Mouse (Mus musculus) G1E (cell line): ENCODE data around the gene Zfp146. TPM values are rescaled to one million over a fixed set of nuclear protein-coding genes. Genes with fewer than 3 reads are reported as not detected.
"Not testable (repeated sequence)": the region's sequence is repeated elsewhere in the genome, so short reads cannot be mapped to it uniquely, and the experiment has no call there.

Experiments
- ATAC-seq: 2 replicates; pipeline ENCODE4 v1.8.0; 2016; ENCODE audit warnings: mild to moderate bottlenecking; ENCODE audit not compliant: insufficient number of reproducible peaks, poor library complexity, low FRiP score, severe bottlenecking; ENCODE audit errors: extremely low read depth
- DNase-seq: peaks from one replicate; pipeline ENCODE4 v3.0.0; 2012; ENCODE audit warnings: low spot score
- H3K27me3 ChIP-seq: 2 replicates; pipeline ENCODE4 v1.6.1; 2012; ENCODE audit warnings: mild to moderate bottlenecking, low read length, inconsistent platforms; ENCODE audit not compliant: insufficient read depth
- H3K36me3 ChIP-seq: replicated peaks from 2 replicates; pipeline ENCODE3; 2012; ENCODE audit warnings: mild to moderate bottlenecking, inconsistent platforms
- H3K4me1 ChIP-seq: 2 replicates; pipeline ENCODE4 v1.6.1; 2012; ENCODE audit warnings: low read depth, low read length, inconsistent platforms, mixed read lengths; ENCODE audit not compliant: insufficient read depth
- H3K4me3 ChIP-seq: 2 replicates; pipeline ENCODE4 v1.5.1; 2012; ENCODE audit warnings: low read depth, mild to moderate bottlenecking, inconsistent platforms, low read length, moderate library complexity, mixed read lengths
- H3K9me3 ChIP-seq: replicated peaks from 2 replicates; pipeline ENCODE4 v1.6.1; 2012; ENCODE audit warnings: inconsistent platforms
- CTCF ChIP-seq: IDR thresholded peaks from 2 replicates; pipeline ENCODE4 v1.5.1; 2012; ENCODE audit warnings: low read depth, low read length, inconsistent platforms, mixed read lengths
- GATA1 ChIP-seq: IDR thresholded peaks from 2 replicates; pipeline ENCODE4 v1.6.1; 2012; ENCODE audit warnings: borderline replicate concordance, low read length, inconsistent platforms, mixed read lengths
- GATA2 ChIP-seq: IDR thresholded peaks from 2 replicates; pipeline ENCODE4 v1.6.1; 2012; ENCODE audit warnings: low read depth, low read length, inconsistent platforms, borderline replicate concordance
- POLR2AphosphoS5 ChIP-seq: IDR thresholded peaks from 2 replicates; pipeline ENCODE4 v1.6.1; 2012; ENCODE audit warnings: low read depth, low read length, inconsistent platforms; ENCODE audit not compliant: insufficient replicate concordance
- TAL1 ChIP-seq: conservative IDR thresholded peaks from 2 replicates; pipeline ENCODE4 v1.6.1; 2012; ENCODE audit warnings: low read depth, low read length, inconsistent platforms, mixed read lengths
- polyA plus RNA-seq: library from polyadenylated mRNA; stranded (reverse); fragments of >175 nt; gene quantifications from 2 replicates; pipeline ENCODE4 v1.2.3, GENCODE M21; 2012
- total RNA-seq, 2 experiments: library from RNA; stranded (forward) in 1 of 2; stranded (reverse) in 1 of 2; fragments of 200-1000 nt in 1 of 2; fragments of >200 nt in 1 of 2; fragmentation: Nextera tagmentation in 1 of 2; gene quantifications; 2 replicates each; pipeline ENCODE4 v1.2.3; 2014 to 2017

Zfp146 gene
- total RNA-seq (2014; fragmentation: Nextera tagmentation) = 123 and 124 TPM in 2 replicates
- total RNA-seq (2017) = 74.8 and 77.9 TPM in 2 replicates
- polyA plus RNA-seq = 4.6 and 12.7 TPM in 2 replicates

DNA sequence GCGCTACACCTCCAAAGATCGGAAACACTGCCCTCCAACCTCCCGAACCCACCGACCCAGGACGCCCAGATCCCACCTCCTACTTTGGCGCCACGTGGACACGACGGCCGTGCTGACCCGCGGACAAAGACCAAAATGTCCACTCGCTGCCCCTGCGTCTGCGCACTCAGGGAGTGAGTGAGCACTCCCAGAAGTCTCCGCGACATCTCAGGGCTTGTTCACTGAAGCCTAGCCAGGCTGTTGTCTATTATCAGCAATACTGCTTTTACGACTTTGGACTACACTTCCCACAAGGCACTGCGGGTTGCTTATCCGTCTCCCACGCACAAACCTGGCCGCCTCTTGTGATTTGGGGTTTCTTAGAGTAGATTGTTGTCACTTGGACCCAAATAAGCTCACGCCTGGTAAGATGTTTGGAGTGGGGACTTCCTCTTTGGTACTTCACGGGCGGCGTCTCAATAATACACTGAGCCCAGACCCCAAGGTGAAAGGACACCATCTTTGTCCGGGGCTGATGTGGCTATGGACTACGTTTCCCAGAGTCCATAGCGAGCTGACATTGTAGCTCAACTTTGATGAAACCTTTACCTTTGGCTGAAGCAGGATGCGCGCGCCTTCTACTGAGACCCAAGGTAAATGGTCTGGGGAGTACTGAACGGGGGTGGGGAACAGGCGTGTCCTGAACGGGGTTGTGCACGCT, at the start of gene Zfp146:
Gene Zfp146 (minus strand): TSS at position 168 of the 700 bp plus-strand sequence.
- peak; percentile 92 for ATAC-seq
- Histone ChIP-seq H3K4me3 (peak within 1 kb of the TSS; percentile 80), H3K27me3 (no peaks in the 10 kb centered on the region), H3K9me3 (peaks cover 27% of the 10 kb centered on the region), H3K4me1 (peaks cover 25% of the 10 kb centered on the region), H3K36me3 (peaks cover 42% of the 10 kb centered on the region)
- TF ChIP-seq POLR2AphosphoS5 = no peak
- no peak for TF ChIP-seq TAL1
- TF ChIP-seq CTCF = no peak
- no peak for TF ChIP-seq GATA2
- TF ChIP-seq GATA1 = no peak
- peak; percentile 93 for DNase-seq

GRCm38 (mm10) chr7:30217277-30217676, 47.7 kb upstream of the Zfp146 start:
- Histone ChIP-seq H3K4me1 (peaks cover 31% of the 10 kb centered on the region), H3K27me3 (peaks cover 8% of the 10 kb centered on the region; the same call in 1 of the 2 replicates), H3K4me3 (no peak overlapping the region), H3K9me3 (no peaks in the 10 kb centered on the region), H3K36me3 (no peaks in the 10 kb centered on the region)
- DNase-seq = no peak
- TF ChIP-seq GATA1 (no peak), CTCF (no peak), GATA2 (no peak), POLR2AphosphoS5 (no peak), TAL1 (no peak)
- ATAC-seq = no peak

DNA sequence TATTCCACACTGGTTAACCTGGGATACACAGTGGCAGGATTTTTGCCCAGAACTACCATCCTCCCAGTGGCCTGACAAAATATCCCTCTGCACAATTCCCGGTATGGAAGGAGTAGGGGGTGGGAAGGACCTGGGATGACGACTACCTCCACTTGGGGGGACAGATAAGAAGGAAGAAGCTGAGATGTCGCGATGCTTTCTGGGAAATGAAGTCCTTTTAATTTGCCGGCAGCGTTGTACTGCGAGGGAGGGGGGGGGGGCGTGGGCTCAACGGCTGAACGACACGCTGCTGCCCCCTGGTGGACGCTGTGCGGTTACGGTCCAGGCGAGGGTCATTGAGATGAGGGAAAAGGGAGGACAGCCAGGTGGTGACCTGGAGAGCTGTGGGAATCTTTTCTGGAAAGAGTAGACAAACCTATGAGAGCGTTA, 47.2 kb upstream of the Zfp146 start:
- H3K36me3 ChIP-seq = no peaks in the 10 kb centered on the region
- peak overlapping the region; percentile 31; the same call in 1 of the 2 replicates for H3K4me3 ChIP-seq
- peaks cover 12% of the 10 kb centered on the region; the same call in 1 of the 2 replicates for H3K27me3 ChIP-seq
- TF ChIP-seq CTCF = peak; percentile 67; the same call in 1 of the 2 replicates
- no peak for TF ChIP-seq TAL1
- peaks cover 28% of the 10 kb centered on the region for H3K4me1 ChIP-seq
- DNase-seq = peak; percentile 71
- H3K9me3 ChIP-seq = no peaks in the 10 kb centered on the region
- ATAC-seq = peak; percentile 59

DNA sequence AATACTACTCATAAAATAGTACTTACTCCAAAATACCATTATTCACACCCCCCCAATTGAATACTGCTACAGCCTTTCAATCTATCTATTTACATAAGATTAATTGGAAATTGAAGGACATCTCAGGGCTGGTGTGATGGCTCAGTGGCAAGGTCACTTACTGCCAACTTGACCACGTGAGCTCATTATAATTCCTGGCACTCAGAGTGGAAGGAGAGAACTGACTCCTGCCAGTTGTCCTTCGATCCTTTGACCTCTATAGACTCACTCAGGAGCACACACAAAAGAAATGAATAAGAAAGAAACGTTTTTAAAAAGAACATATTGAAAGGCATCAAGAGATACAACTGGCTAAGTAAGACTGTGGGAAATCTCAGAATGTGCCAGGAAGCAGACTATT, 46.3 kb upstream of the Zfp146 start:
- no peaks in the 10 kb centered on the region for H3K36me3 ChIP-seq
- no peak overlapping the region for H3K4me3 ChIP-seq
- DNase-seq = no peak
- ATAC-seq = no peak
- no peaks in the 10 kb centered on the region for H3K9me3 ChIP-seq
- TF ChIP-seq GATA1 = no peak
- no peak for TF ChIP-seq POLR2AphosphoS5
- no peak for TF ChIP-seq CTCF
- TF ChIP-seq TAL1 = no peak
- no peak for TF ChIP-seq GATA2
- H3K4me1 ChIP-seq = peaks cover 25% of the 10 kb centered on the region
- H3K27me3 ChIP-seq = peaks cover 16% of the 10 kb centered on the region

DNA sequence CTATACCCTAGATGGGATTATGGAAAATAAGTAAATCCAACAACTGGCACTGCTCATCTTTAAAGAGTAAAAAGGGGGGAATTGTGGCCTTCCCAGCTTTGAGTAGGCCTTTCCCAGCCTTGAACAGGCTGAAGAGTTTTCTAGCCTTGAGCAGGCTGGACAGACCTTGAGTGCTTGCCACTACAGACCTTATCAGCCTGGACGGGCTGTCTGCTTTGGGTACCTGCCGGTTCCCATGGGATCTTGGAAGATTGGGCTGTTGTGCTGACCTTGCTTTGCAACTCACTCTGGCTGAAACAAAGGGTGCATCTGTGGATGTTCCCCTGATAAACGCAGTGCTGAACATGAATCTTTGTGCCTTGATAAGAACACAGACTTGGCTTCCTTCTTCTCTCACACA, 44.3 kb upstream of the Zfp146 start:
- no peak for ATAC-seq
- H3K4me3 ChIP-seq = no peak overlapping the region
- no peaks in the 10 kb centered on the region for H3K9me3 ChIP-seq
- H3K27me3 ChIP-seq = peaks cover 16% of the 10 kb centered on the region
- H3K36me3 ChIP-seq = no peaks in the 10 kb centered on the region
- H3K4me1 ChIP-seq = peaks cover 11% of the 10 kb centered on the region
- no peak for TF ChIP-seq GATA2
- TF ChIP-seq CTCF = no peak
- no peak for TF ChIP-seq POLR2AphosphoS5
- TF ChIP-seq TAL1 = no peak
- TF ChIP-seq GATA1 = no peak
- no peak for DNase-seq

- Histone ChIP-seq H3K4me1 (no peaks in the 10 kb centered on the region), H3K36me3 (no peaks in the 10 kb centered on the region), H3K27me3 (peaks cover 22% of the 10 kb centered on the region), H3K9me3 (no peaks in the 10 kb centered on the region), H3K4me3 (no peak overlapping the region)
- ATAC-seq (no peak), DNase-seq (no peak)
- TF ChIP-seq GATA1 = no peak
- TF ChIP-seq TAL1 = no peak
- no peak for TF ChIP-seq CTCF
- no peak for TF ChIP-seq GATA2
- no peak for TF ChIP-seq POLR2AphosphoS5
These were observed 41.5 kb upstream of the Zfp146 start for GRCm38 (mm10) chr7:30211025-30211424.

DNA sequence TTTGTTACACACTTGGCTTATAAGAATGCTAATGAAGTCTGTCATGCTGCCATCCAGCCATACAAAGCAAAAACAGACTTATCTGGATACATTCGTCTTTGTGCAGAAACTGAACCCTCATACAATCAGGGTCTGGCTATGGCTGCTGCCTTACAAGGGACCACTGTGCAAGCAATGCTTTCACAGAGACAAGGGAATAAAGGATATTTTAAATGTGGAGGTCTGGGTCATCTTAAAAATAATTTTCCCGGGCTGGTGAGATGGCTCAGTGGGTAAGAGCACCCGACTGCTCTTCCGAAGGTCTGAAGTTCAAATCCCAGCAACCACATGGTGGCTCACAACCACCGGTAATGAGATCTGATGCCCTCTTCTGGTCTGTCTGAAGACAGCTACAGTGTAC, 36.8 kb upstream of the Zfp146 start:
- H3K4me3 ChIP-seq, H3K9me3 ChIP-seq, H3K36me3 ChIP-seq, ATAC-seq, H3K4me1 ChIP-seq, DNase-seq: not testable (repeated sequence)
- peaks cover 10% of the 10 kb centered on the region for H3K27me3 ChIP-seq
